Mouse (Mus musculus): ENCODE data around the gene Gm9958. TPM values are rescaled to one million over a fixed set of nuclear protein-coding genes. Genes with fewer than 3 reads are reported as not detected.

The Gm9958 gene
- 6.9 and 7.1 TPM in 2 replicates for polyA plus RNA-seq (2015; fragmentation: Nextera tagmentation; extraction: Ambion mirVana)

GRCm38 (mm10) chr5:90367067-90367303, at the start of gene Gm9958:
Gm9958 (plus strand) TSS chr5:90367204.
- Histone ChIP-seq H3K4me2 (replicated peaks) (peak within 1 kb of the TSS; percentile 63), H3K27me3 (no peaks in the 10 kb centered on the region), H3K36me3 (no peaks in the 10 kb centered on the region), H3K4me1 (peaks cover 12% of the 10 kb centered on the region), H3K4me3 (replicated peaks) (peak within 1 kb of the TSS; percentile 90), H3K9me3 (replicated peaks) (no peaks in the 10 kb centered on the region), H3K27ac (replicated peaks) (peak within 1 kb of the TSS; percentile 100), H3K9ac (peak within 1 kb of the TSS; percentile 98)
- WGBS = under 1% methylated on average over 7 of the region's 7 CpGs
- ATAC-seq (ENCODE audit: insufficient number of reproducible peaks, low FRiP score, low TSS enrichment, low read depth) = no peak

GRCm38 (mm10) chr5:90331071-90331470, 35.9 kb upstream of the Gm9958 start:
- WGBS = 78% methylated on average over 1 of the region's 1 CpGs
- Histone ChIP-seq H3K27me3 (no peaks in the 10 kb centered on the region), H3K9ac (no peak overlapping the region), H3K36me3 (no peaks in the 10 kb centered on the region), H3K9me3 (replicated peaks) (no peaks in the 10 kb centered on the region), H3K27ac (replicated peaks) (no peak overlapping the region), H3K4me1 (no peaks in the 10 kb centered on the region), H3K4me2 (replicated peaks) (no peak overlapping the region), H3K4me3 (replicated peaks) (no peak overlapping the region)
- ATAC-seq (ENCODE audit: insufficient number of reproducible peaks, low FRiP score, low TSS enrichment, low read depth) = no peak

DNA sequence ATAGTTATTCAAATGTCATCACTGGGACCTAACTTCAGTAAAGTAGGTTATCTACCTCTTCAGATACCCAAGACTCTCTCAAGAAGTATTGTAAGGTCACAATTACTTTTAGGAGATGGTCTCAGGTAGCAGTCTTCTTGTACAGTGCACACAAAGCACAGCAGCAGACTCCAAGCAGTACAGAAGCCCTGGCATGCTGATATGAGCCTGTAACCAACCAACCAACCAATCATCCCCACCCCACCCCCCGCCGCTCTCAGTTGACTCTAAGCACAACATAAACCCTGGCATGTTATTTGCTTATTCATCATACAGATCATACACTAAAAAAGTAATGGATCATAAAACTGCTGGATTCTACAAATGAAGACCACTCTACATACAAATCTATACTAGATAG, 34.5 kb upstream of the Gm9958 start:
- H3K9me3 ChIP-seq (replicated peaks) = no peaks in the 10 kb centered on the region
- 87% methylated on average over 2 of the region's 2 CpGs for WGBS
- H3K36me3 ChIP-seq = no peaks in the 10 kb centered on the region

DNA sequence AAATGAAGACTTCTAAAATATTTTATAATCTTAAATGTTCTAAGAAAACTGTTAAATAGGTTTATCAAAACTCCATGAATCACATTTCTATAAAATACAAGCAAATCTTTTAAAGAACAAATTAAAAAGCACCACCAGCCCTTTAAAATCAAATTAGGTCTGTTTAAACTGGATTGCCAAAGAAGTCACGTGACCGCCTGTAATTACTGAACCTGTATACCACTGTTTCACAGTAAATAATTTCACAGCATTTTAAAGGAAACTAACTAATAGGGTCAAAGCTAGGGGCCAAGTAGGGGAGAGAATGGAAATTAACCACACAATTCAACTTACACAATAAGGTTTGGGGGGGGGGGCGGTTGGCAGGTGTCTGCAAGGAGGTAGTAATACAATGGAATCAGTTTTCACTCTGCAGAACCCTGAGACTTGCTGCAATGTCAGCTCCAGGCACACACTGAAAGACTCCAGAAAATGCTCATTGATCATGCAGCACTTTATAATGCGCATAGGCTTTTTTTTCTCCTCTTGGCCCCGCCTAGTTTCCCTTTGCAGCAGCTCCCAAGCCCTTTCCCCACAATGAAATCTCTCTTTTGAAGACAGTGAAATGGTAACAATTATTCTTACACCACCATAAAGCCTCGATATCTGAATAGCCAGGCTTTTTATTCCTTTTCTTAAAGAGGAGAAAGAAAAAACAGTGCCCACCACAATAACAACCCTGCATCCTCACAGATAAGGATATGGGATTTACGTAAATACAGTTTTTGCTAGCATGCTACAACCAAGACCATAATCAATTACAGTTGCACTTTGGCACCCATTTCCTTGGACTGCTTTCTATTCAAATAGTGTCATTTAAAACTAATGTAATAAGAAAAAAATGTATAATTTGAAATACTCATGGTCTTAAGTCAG, 28.6 kb upstream of the Gm9958 start:
- no peak overlapping the region for H3K9ac ChIP-seq
- no peak overlapping the region for H3K27ac ChIP-seq (replicated peaks)
- H3K4me2 ChIP-seq (replicated peaks) = no peak overlapping the region
- H3K9me3 ChIP-seq (replicated peaks) = no peaks in the 10 kb centered on the region
- WGBS = 65% methylated on average over 7 of the region's 7 CpGs
- H3K36me3 ChIP-seq = no peaks in the 10 kb centered on the region
- ATAC-seq (ENCODE audit: insufficient number of reproducible peaks, low FRiP score, low TSS enrichment, low read depth) = no peak
- peaks cover 16% of the 10 kb centered on the region for H3K4me1 ChIP-seq
- no peaks in the 10 kb centered on the region for H3K27me3 ChIP-seq
- H3K4me3 ChIP-seq (replicated peaks) = no peak overlapping the region

More for the DNA sequence above, 34.5 kb upstream of the Gm9958 start:
- no peak overlapping the region for H3K9ac ChIP-seq
- no peak overlapping the region for H3K27ac ChIP-seq (replicated peaks)
- H3K4me1 ChIP-seq = no peaks in the 10 kb centered on the region
- no peak for ATAC-seq (ENCODE audit: insufficient number of reproducible peaks, low FRiP score, low TSS enrichment, low read depth)
- H3K4me2 ChIP-seq (replicated peaks) = no peak overlapping the region
- H3K27me3 ChIP-seq = no peaks in the 10 kb centered on the region
- H3K4me3 ChIP-seq (replicated peaks) = no peak overlapping the region

GRCm38 (mm10) chr5:90339129-90339952, 27.7 kb upstream of the Gm9958 start:
- WGBS = 20% methylated on average over 5 of the region's 5 CpGs
- peak; percentile 78; the same call in 1 of the 2 replicates for ATAC-seq (ENCODE audit: insufficient number of reproducible peaks, low FRiP score, low TSS enrichment, low read depth)
- Histone ChIP-seq H3K9ac (no peak overlapping the region), H3K27ac (replicated peaks) (no peak overlapping the region; the same call in 1 of the 2 replicates), H3K4me2 (replicated peaks) (peak overlapping the region; percentile 31), H3K36me3 (no peaks in the 10 kb centered on the region), H3K27me3 (no peaks in the 10 kb centered on the region), H3K4me3 (replicated peaks) (peak overlapping the region; percentile 12), H3K9me3 (replicated peaks) (no peaks in the 10 kb centered on the region), H3K4me1 (peaks cover 16% of the 10 kb centered on the region)

DNA sequence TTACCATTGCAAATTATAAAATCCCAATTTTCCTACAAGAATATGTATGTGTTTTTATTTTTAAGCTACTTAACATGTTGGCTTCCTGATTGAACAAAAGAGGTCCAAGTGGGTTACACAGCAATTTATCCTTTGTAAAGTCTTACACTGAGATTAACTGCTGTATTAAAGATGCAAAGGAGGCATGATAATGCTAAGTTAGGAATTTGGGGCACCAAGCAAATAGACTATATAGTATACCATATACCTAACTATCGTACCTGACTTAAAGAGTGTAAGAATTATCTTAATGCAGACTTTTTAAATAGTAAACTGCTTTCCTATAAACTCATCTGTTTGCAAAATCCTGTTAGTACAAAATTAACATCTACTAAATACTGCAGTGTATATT, 27.1 kb upstream of the Gm9958 start:
- no peak for ATAC-seq (ENCODE audit: insufficient number of reproducible peaks, low FRiP score, low TSS enrichment, low read depth)
- H3K9ac ChIP-seq = no peak overlapping the region
- H3K27ac ChIP-seq (replicated peaks) = no peak overlapping the region
- H3K4me2 ChIP-seq (replicated peaks) = peak overlapping the region; percentile 31; the same call in 1 of the 2 replicates
- H3K4me3 ChIP-seq (replicated peaks) = 0 out of 2 replicates have a peak overlapping the region, but pooled peaks have one; percentile 12
- no peaks in the 10 kb centered on the region for H3K36me3 ChIP-seq
- H3K27me3 ChIP-seq = no peaks in the 10 kb centered on the region
- H3K4me1 ChIP-seq = peaks cover 16% of the 10 kb centered on the region
- 90% methylated on average over 1 of the region's 1 CpGs for WGBS
- no peaks in the 10 kb centered on the region for H3K9me3 ChIP-seq (replicated peaks)

DNA sequence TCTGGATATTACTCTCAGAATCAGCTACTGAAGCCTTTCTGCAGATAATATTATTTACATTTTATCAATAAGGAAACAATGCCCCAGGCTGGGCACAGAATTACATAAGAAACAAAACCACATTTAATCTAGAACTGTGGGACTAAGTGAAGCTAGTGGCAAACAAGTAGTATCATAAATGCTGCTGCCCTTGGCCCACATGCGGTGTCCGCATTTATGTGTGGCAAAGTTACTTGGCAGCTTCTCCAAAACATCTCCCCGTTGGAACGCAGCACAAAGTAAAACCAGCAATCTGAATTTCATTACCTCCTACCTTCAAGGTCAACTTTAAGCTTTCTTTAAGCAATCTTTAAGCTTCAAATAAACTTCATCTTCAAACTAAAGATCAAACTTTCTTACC, 26.2 kb upstream of the Gm9958 start:
- peaks cover 16% of the 10 kb centered on the region for H3K4me1 ChIP-seq
- no peak overlapping the region for H3K27ac ChIP-seq (replicated peaks)
- H3K9ac ChIP-seq = no peak overlapping the region
- H3K4me3 ChIP-seq (replicated peaks) = no peak overlapping the region
- WGBS = 49% methylated on average over 4 of the region's 4 CpGs
- H3K27me3 ChIP-seq = no peaks in the 10 kb centered on the region
- H3K4me2 ChIP-seq (replicated peaks) = no peak overlapping the region
- H3K9me3 ChIP-seq (replicated peaks) = no peaks in the 10 kb centered on the region
- no peaks in the 10 kb centered on the region for H3K36me3 ChIP-seq
- ATAC-seq (ENCODE audit: insufficient number of reproducible peaks, low FRiP score, low TSS enrichment, low read depth) = no peak

- WGBS = 92% methylated on average over 3 of the region's 3 CpGs
- no peak for ATAC-seq (ENCODE audit: insufficient number of reproducible peaks, low FRiP score, low TSS enrichment, low read depth)
- no peak overlapping the region for H3K27ac ChIP-seq (replicated peaks)
Measured at GRCm38 (mm10) chr5:90346877-90347276, 20.1 kb upstream of the Gm9958 start.

GRCm38 (mm10) chr5:90353552-90354317, 13.3 kb upstream of the Gm9958 start:
- Histone ChIP-seq H3K4me1 (no peaks in the 10 kb centered on the region), H3K36me3 (0 out of 2 replicates have a peak, but pooled peaks cover 3% of the 10 kb centered on the region), H3K27ac (replicated peaks) (no peak overlapping the region), H3K9me3 (replicated peaks) (no peaks in the 10 kb centered on the region), H3K27me3 (no peaks in the 10 kb centered on the region), H3K9ac (no peak overlapping the region), H3K4me3 (replicated peaks) (no peak overlapping the region), H3K4me2 (replicated peaks) (no peak overlapping the region)
- 83% methylated on average over 4 of the region's 4 CpGs for WGBS
- no peak for ATAC-seq (ENCODE audit: insufficient number of reproducible peaks, low FRiP score, low TSS enrichment, low read depth)

More at GRCm38 (mm10) chr5:90346877-90347276, 20.1 kb upstream of the Gm9958 start:
- no peak overlapping the region for H3K4me2 ChIP-seq (replicated peaks)
- no peaks in the 10 kb centered on the region for H3K36me3 ChIP-seq
- H3K9me3 ChIP-seq (replicated peaks) = no peaks in the 10 kb centered on the region
- H3K4me1 ChIP-seq = no peaks in the 10 kb centered on the region
- no peak overlapping the region for H3K4me3 ChIP-seq (replicated peaks)
- no peak overlapping the region for H3K9ac ChIP-seq
- H3K27me3 ChIP-seq = no peaks in the 10 kb centered on the region

DNA sequence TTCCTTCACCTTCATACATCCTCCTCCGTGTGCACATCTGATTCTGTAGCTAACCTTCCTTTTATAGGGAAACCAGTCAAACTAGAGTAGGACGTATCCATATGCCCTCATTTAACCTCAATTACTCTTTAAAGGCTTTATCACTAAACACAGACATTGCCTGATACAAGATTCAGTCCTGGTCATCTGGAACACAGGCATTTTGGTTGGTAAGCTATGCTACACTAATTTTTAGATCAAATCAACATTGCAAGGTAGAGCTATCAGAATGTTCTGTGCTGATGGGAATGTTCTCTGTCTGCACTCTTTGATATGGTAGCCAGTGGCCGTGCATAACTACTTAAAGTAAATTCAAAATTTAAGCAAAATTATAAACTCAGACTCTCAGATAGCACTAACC, 11.2 kb upstream of the Gm9958 start:
- no peak overlapping the region for H3K9ac ChIP-seq
- H3K4me1 ChIP-seq = no peaks in the 10 kb centered on the region
- no peak overlapping the region for H3K27ac ChIP-seq (replicated peaks)
- H3K4me3 ChIP-seq (replicated peaks) = no peak overlapping the region
- H3K27me3 ChIP-seq = no peaks in the 10 kb centered on the region
- WGBS = 88% methylated on average over 3 of the region's 3 CpGs
- H3K4me2 ChIP-seq (replicated peaks) = no peak overlapping the region
- H3K36me3 ChIP-seq = peaks cover 3% of the 10 kb centered on the region; the same call in 1 of the 2 replicates
- no peak for ATAC-seq (ENCODE audit: insufficient number of reproducible peaks, low FRiP score, low TSS enrichment, low read depth)
- no peaks in the 10 kb centered on the region for H3K9me3 ChIP-seq (replicated peaks)

- H3K4me3 ChIP-seq (replicated peaks) = peak overlapping the region; percentile 90
- H3K9ac ChIP-seq = peak overlapping the region; percentile 98
- H3K9me3 ChIP-seq (replicated peaks) = no peaks in the 10 kb centered on the region
- WGBS = 3% methylated on average over 6 of the region's 6 CpGs
- no peaks in the 10 kb centered on the region; the same call in 1 of the 2 replicates for H3K36me3 ChIP-seq
- peaks cover 12% of the 10 kb centered on the region for H3K4me1 ChIP-seq
- ATAC-seq (ENCODE audit: insufficient number of reproducible peaks, low FRiP score, low TSS enrichment, low read depth) = no peak
- H3K27ac ChIP-seq (replicated peaks) = peak overlapping the region; percentile 100; the same call in 1 of the 2 replicates
- peak overlapping the region; percentile 59 for H3K4me2 ChIP-seq (replicated peaks)
- H3K27me3 ChIP-seq = no peaks in the 10 kb centered on the region
Measured at GRCm38 (mm10) chr5:90364526-90364925, 2.5 kb upstream of the Gm9958 start.
